Mouse (Mus musculus): ENCODE measurements around the gene Scyl3. TPM values are rescaled to one million over a fixed set of nuclear protein-coding genes. Genes with fewer than 3 reads are reported as not detected.

The Scyl3 gene
- total and polyA plus RNA-seq, 3 experiments = 3.4 to 5.3 (median 4.3) TPM

GRCm38 (mm10) chr1:163931801-163932200 lies 2.9 kb downstream of the Scyl3 start:
- 78% methylated on average over 8 of the region's 8 CpGs for WGBS
- Histone ChIP-seq H3K9ac (ENCODE audit: low read depth, low read length) (no peak overlapping the region), H3K27me3 (ENCODE audit: control insufficient read depth, insufficient read depth, low read length) (no peaks in the 10 kb centered on the region), H3K79me2 (replicated peaks; ENCODE audit: control insufficient read depth, insufficient read depth, low read length) (0 out of 2 replicates have a peak, but pooled peaks cover 2% of the 10 kb centered on the region), H3K4me3 (no peak overlapping the region), H3K27ac (no peak overlapping the region), H3K4me1 (ENCODE audit: control insufficient read depth, insufficient read depth, low read length) (peaks cover 2% of the 10 kb centered on the region; the same call in 1 of the 2 replicates), H3K36me3 (ENCODE audit: control insufficient read depth, insufficient read depth, low read length) (peaks cover 2% of the 10 kb centered on the region; the same call in 1 of the 2 replicates)
- no peak for DNase-seq
- intact Hi-C loops (cut with DNase I) = loop anchor here (2.0 kb wide), 1 partner anchor 63 kb away; the partner anchor contains the start of genes BC055324 and Mettl18
- TF ChIP-seq POLR2A (IDR thresholded peaks at IDR 0.05; ENCODE audit: insufficient read depth, low read depth, low read length) (no peak), CTCF (IDR thresholded peaks at IDR 0.05) (no peak), EP300 (IDR thresholded peaks at IDR 0.05; ENCODE audit: insufficient read depth, low read depth, low read length) (no peak)

DNA sequence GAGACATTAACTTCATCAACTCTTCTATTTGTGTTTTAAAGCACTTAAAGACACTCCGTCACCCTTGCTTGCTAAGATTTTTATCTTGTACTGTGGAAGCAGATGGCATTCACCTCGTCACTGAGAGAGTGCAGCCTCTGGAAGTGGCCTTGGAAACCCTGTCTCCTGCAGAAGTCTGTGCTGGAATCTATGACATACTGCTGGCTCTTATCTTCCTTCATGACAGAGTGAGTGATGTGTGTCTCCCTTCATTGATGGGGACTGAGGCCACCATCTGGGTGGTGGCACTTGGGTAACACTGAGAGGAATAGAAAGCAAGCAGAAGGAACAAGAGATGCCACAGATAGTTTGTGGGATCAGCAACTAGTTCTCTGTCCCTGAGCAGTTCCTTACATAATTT lies 5.7 kb downstream of the Scyl3 start:
- 79% methylated on average over 2 of the region's 2 CpGs for WGBS
- no peak overlapping the region for H3K4me3 ChIP-seq
- H3K27ac ChIP-seq = no peak overlapping the region
- intact Hi-C loops (cut with DNase I) = no loop called here
- no peak overlapping the region for H3K9ac ChIP-seq (ENCODE audit: low read depth, low read length)
- no peaks in the 10 kb centered on the region for H3K27me3 ChIP-seq (ENCODE audit: control insufficient read depth, insufficient read depth, low read length)
- H3K36me3 ChIP-seq (ENCODE audit: control insufficient read depth, insufficient read depth, low read length) = peaks cover 5% of the 10 kb centered on the region; the same call in 1 of the 2 replicates
- TF ChIP-seq CTCF (IDR thresholded peaks at IDR 0.05) = no peak
- TF ChIP-seq POLR2A (IDR thresholded peaks at IDR 0.05; ENCODE audit: insufficient read depth, low read depth, low read length) = no peak
- TF ChIP-seq EP300 (IDR thresholded peaks at IDR 0.05; ENCODE audit: insufficient read depth, low read depth, low read length) = no peak
- no peak for DNase-seq
- H3K79me2 ChIP-seq (replicated peaks; ENCODE audit: control insufficient read depth, insufficient read depth, low read length) = 0 out of 2 replicates have a peak, but pooled peaks cover 2% of the 10 kb centered on the region
- H3K4me1 ChIP-seq (ENCODE audit: control insufficient read depth, insufficient read depth, low read length) = no peaks in the 10 kb centered on the region; the same call in 1 of the 2 replicates

GRCm38 (mm10) chr1:163942056-163942455 lies 13.2 kb downstream of the Scyl3 start:
- Histone ChIP-seq H3K36me3 (ENCODE audit: control insufficient read depth, insufficient read depth, low read length) (peaks cover 3% of the 10 kb centered on the region), H3K4me1 (ENCODE audit: control insufficient read depth, insufficient read depth, low read length) (no peaks in the 10 kb centered on the region), H3K9ac (ENCODE audit: low read depth, low read length) (no peak overlapping the region), H3K79me2 (replicated peaks; ENCODE audit: control insufficient read depth, insufficient read depth, low read length) (peaks cover 3% of the 10 kb centered on the region; the same call in 1 of the 2 replicates), H3K27ac (no peak overlapping the region), H3K27me3 (ENCODE audit: control insufficient read depth, insufficient read depth, low read length) (no peaks in the 10 kb centered on the region), H3K4me3 (no peak overlapping the region)
- TF ChIP-seq EP300 (IDR thresholded peaks at IDR 0.05; ENCODE audit: insufficient read depth, low read depth, low read length) (no peak), POLR2A (IDR thresholded peaks at IDR 0.05; ENCODE audit: insufficient read depth, low read depth, low read length) (no peak), CTCF (IDR thresholded peaks at IDR 0.05) (no peak)
- 60% methylated on average over 6 of the region's 6 CpGs for WGBS
- DNase-seq = no peak
- intact Hi-C loops (cut with DNase I) = no loop called here

GRCm38 (mm10) chr1:163953396-163953795 lies 24.5 kb downstream of the Scyl3 start:
- DNase-seq = no peak
- H3K4me3 ChIP-seq = no peak overlapping the region
- intact Hi-C loops (cut with DNase I) = no loop called here
- TF ChIP-seq CTCF (IDR thresholded peaks at IDR 0.05) (no peak), POLR2A (IDR thresholded peaks at IDR 0.05; ENCODE audit: insufficient read depth, low read depth, low read length) (no peak), EP300 (IDR thresholded peaks at IDR 0.05; ENCODE audit: insufficient read depth, low read depth, low read length) (no peak)
- no peaks in the 10 kb centered on the region for H3K4me1 ChIP-seq (ENCODE audit: control insufficient read depth, insufficient read depth, low read length)
- H3K79me2 ChIP-seq (replicated peaks; ENCODE audit: control insufficient read depth, insufficient read depth, low read length) = no peaks in the 10 kb centered on the region
- H3K27ac ChIP-seq = no peak overlapping the region
- H3K9ac ChIP-seq (ENCODE audit: low read depth, low read length) = no peak overlapping the region
- WGBS = 79% methylated on average over 2 of the region's 2 CpGs
- H3K36me3 ChIP-seq (ENCODE audit: control insufficient read depth, insufficient read depth, low read length) = peaks cover 2% of the 10 kb centered on the region
- no peaks in the 10 kb centered on the region for H3K27me3 ChIP-seq (ENCODE audit: control insufficient read depth, insufficient read depth, low read length)

- no peaks in the 10 kb centered on the region for H3K79me2 ChIP-seq (replicated peaks; ENCODE audit: control insufficient read depth, insufficient read depth, low read length)
- DNase-seq = no peak
- no peak overlapping the region for H3K4me3 ChIP-seq
- intact Hi-C loops (cut with DNase I) = no loop called here
- H3K4me1 ChIP-seq (ENCODE audit: control insufficient read depth, insufficient read depth, low read length) = no peaks in the 10 kb centered on the region
- TF ChIP-seq EP300 (IDR thresholded peaks at IDR 0.05; ENCODE audit: insufficient read depth, low read depth, low read length) (no peak), POLR2A (IDR thresholded peaks at IDR 0.05; ENCODE audit: insufficient read depth, low read depth, low read length) (no peak), CTCF (IDR thresholded peaks at IDR 0.05) (no peak)
- 80% methylated on average over 3 of the region's 3 CpGs for WGBS
- H3K27ac ChIP-seq = no peak overlapping the region
- no peak overlapping the region for H3K9ac ChIP-seq (ENCODE audit: low read depth, low read length)
- peaks cover 2% of the 10 kb centered on the region for H3K36me3 ChIP-seq (ENCODE audit: control insufficient read depth, insufficient read depth, low read length)
- no peaks in the 10 kb centered on the region for H3K27me3 ChIP-seq (ENCODE audit: control insufficient read depth, insufficient read depth, low read length)
These were observed 29.1 kb downstream of the Scyl3 start for GRCm38 (mm10) chr1:163958036-163958435.

- no peak overlapping the region for H3K4me3 ChIP-seq
- TF ChIP-seq POLR2A (IDR thresholded peaks at IDR 0.05; ENCODE audit: insufficient read depth, low read depth, low read length) (no peak), CTCF (IDR thresholded peaks at IDR 0.05) (no peak), EP300 (IDR thresholded peaks at IDR 0.05; ENCODE audit: insufficient read depth, low read depth, low read length) (no peak)
- H3K4me1 ChIP-seq (ENCODE audit: control insufficient read depth, insufficient read depth, low read length) = no peaks in the 10 kb centered on the region
- H3K27me3 ChIP-seq (ENCODE audit: control insufficient read depth, insufficient read depth, low read length) = no peaks in the 10 kb centered on the region
- no peak overlapping the region for H3K9ac ChIP-seq (ENCODE audit: low read depth, low read length)
- 80% methylated on average over 10 of the region's 10 CpGs for WGBS
- H3K79me2 ChIP-seq (replicated peaks; ENCODE audit: control insufficient read depth, insufficient read depth, low read length) = no peaks in the 10 kb centered on the region
- intact Hi-C loops (cut with DNase I) = no loop called here
- H3K27ac ChIP-seq = no peak overlapping the region
- H3K36me3 ChIP-seq (ENCODE audit: control insufficient read depth, insufficient read depth, low read length) = no peaks in the 10 kb centered on the region
- DNase-seq = no peak
These were observed 35.2 kb downstream of the Scyl3 start for GRCm38 (mm10) chr1:163964008-163964689.

Measured in heart, adult 2 months (tissue).